Mouse (Mus musculus) erythroid progenitor cell, adult 5-6 weeks (primary cell): ENCODE results near the gene Plekhg5. TPM values are rescaled to one million over a fixed set of nuclear protein-coding genes. Genes with fewer than 3 reads are reported as not detected.
A peak's percentile ranks its signal among the peaks of the same experiment; 100 is the strongest.

Experiments
- ATAC-seq: replicated peaks from 2 replicates; pipeline ENCODE4 v1.8.0; 2016; ENCODE audit warnings: moderate number of reproducible peaks, mild to moderate bottlenecking, moderate TSS enrichment, inconsistent platforms; ENCODE audit not compliant: poor library complexity, low FRiP score, severe bottlenecking
- total RNA-seq, 2 experiments: library from RNA; stranded (forward) in 1 of 2; stranded (reverse) in 1 of 2; fragments of 150-400 nt in 1 of 2; fragments of 186-747, 209-891 nt in 1 of 2; gene quantifications; 2 replicates each; pipeline versions ENCODE4 v1.2.3 to v1.2.4; 2015 to 2017; ENCODE audit warnings: low replicate concordance in 2 of 2

Plekhg5 gene
- total RNA-seq, 2 experiments from 2014 or later: 1.7 to 3.5 TPM

DNA sequence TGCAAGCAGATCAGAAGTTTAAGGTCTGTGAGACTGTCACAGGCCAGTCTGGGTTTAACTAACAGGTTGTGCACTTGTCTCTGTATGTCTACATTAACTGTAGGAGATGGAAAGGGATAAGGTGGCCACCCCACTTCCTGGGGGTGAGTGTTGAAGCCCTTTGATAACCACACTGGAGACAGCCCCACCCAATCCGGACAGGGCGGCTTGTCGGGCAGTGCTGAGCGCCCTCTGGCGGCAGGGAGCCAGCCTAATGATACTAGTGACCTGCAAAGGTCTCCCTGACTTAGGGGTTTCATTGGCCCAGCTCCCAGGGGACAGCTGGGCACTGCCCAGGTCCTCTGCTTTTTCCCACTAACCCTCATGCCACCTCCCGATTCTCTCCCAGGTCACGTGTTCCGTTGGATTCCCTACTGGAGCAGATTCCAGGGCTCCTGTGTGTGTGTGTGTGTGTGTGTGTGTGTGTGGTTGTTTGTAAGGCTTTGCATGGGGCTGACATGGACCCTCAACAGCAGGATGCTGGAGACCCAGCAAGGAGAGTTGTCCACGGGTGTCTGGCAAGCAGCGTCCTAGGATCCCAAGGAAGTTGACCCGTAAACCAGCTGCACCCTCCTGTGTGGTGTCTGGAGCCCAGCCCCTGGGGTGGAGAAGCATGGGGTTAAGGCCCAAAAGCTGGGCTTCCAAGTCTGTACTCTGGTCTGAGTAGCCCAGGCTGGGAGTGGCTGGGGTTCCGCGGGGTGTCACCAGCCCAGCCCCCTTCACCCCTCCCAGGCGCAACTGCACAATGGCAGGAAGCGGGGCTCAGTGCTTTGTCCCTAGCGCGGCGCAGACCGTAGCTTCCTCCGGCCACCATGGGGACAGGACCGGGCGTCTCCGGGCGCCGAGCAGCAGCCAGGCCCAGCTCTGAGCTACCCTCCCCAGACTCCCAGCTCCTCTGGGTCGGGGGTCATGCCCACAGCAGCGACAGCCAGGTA lies 23.9 kb downstream of the Plekhg5 start:
- peak; percentile 73 for ATAC-seq

GRCm38 (mm10) chr4:152096927-152097326 lies 24.6 kb downstream of the Plekhg5 start:
- ATAC-seq: no peak

DNA sequence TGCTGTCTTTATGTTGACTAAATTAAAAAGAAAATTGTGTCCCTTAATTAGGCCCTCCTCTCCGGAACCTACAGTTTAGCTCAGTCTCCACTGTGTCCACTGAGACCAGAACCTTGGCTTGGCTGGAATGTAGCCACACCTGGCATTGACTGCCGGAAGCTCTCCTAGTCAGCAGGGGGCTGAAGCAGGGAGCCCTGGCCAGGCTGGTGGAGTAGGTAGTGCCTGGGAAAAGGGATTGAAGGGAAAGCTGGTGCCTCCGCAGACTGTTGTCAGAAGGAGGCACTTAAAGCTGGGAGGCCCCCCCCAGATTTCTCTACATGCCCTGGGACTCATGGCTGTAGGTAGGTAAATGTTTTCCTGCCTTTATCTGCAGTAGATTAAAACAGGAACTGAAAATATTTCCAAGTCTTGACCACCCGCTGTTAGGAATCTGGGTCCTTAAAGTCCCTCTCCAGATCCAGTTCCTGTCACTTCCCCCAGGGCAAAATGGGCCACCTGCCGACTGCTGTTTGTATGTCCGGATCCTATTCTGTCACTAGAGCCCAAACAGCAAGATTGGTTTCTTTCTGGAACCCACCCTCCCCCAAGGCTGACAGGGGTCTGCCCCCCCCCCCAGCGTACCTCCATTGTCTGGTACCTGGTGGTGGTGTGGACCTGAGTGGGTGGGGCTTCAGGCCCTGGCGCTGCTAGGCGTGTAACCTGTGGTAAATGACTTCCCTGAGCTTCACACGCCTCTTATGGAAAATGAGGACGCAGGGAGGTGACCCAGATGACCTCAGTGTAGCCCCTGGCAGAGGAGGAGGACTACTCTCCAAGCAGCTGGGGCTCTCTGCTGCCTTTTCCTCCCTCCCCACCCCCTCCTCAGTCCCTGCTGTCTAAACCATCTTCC lies 25.9 kb downstream of the Plekhg5 start:
- no peak for ATAC-seq

GRCm38 (mm10) chr4:152100541-152100940 lies 28.2 kb downstream of the Plekhg5 start:
- no peak for ATAC-seq

GRCm38 (mm10) chr4:152101081-152101653 lies 28.9 kb downstream of the Plekhg5 start:
- ATAC-seq: no peak

- ATAC-seq: no peak
Observed at GRCm38 (mm10) chr4:152101921-152102320, 29.6 kb downstream of the Plekhg5 start.

- ATAC-seq: peak; percentile 77
Observed at GRCm38 (mm10) chr4:152103025-152103424, 30.7 kb downstream of the Plekhg5 start.

- no peak for ATAC-seq
Observed at GRCm38 (mm10) chr4:152106746-152107145, 34.4 kb downstream of the Plekhg5 start.

DNA sequence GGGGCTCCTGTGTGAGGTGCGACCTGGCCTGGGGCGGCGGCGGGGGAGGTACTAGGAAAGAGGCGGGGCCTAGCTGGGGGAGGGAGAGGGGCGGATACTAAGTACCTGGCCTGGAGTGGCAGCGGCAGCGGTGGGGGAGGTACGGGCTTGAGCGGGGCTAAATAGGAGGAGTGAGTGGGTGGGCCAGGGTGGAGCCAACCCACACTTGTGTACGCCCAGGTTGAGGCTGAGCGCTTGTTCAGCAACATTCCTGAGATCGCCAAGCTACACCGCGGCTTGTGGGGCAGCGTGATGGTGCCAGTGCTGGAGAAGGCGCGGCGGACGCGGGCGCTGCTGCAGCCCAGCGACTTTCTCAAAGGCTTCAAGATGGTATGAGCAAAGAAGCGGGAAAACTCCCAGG lies 35.2 kb downstream of the Plekhg5 start:
- no peak for ATAC-seq

- ATAC-seq: peak; percentile 31
Observed at GRCm38 (mm10) chr4:152107971-152108509, 35.7 kb downstream of the Plekhg5 start.

DNA sequence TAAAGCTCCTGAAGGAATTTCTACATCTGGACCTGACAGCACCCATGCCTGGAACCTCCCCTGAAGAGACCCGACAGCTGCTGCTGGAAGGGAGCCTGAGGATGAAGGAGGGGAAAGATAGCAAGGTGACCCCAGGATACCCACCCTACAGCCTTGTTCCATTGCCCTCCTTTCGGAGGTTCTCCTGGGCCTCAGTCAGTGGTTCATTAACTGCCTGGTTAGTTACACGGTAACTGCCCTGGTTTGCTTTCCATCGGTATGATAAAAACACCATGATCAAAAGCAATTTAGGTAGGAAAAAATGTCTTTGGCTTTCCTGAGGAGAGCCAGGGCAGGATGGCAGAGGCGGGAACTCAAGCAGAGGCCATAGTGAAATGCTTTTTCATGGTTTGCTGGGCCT lies 36.4 kb downstream of the Plekhg5 start:
- no peak for ATAC-seq

- no peak for ATAC-seq
Observed at GRCm38 (mm10) chr4:152109509-152109908, 37.2 kb downstream of the Plekhg5 start.

- ATAC-seq: peak; percentile 86
Observed at GRCm38 (mm10) chr4:152110689-152111088, 38.4 kb downstream of the Plekhg5 start.

DNA sequence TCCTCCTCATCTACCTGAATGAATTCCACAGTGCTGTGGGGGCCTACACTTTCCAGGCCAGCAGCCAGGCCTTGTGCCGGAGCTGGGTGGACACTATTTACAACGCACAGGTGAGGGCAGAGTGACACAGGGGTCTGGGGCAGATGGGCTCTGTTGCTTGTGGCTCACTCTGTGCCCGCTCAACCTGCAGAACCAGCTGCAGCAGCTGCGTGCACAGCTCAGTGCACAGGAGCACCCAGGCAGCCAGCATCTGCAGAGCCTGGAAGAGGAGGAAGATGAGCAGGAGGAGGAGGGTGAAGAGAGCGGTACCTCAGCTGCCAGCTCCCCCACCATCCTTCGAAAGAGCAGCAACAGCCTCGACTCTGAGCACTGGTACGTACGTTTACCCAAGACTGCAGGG lies 40.0 kb downstream of the Plekhg5 start:
- no peak for ATAC-seq

DNA sequence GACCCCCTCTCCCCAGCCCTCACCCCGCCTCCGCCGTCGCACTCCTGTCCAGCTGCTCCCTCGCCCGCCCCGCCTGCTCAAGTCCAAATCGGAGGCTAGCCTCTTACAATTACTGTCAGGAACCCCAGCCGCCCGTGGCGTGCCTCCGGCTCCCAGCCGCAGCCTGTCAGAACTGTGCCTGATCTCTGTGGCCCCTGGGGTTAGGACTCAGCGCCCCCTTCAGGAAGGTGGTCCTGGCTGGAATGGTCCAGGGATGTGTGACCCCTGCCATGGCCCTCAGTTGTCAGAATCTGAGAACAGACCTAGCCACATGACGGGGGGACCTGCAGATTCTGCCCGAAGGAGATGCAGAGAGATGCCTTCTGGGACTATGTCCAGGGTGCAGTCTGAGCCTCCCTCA lies 41.8 kb downstream of the Plekhg5 start:
- no peak for ATAC-seq

- no peak for ATAC-seq
Observed at GRCm38 (mm10) chr4:152115921-152116612, 43.8 kb downstream of the Plekhg5 start, which contains the start of gene Tnfrsf25. Tnfrsf25 (plus strand) TSS chr4:152115934.

GRCm38 (mm10) chr4:152117538-152117937 lies 45.2 kb downstream of the Plekhg5 start:
- ATAC-seq: no peak

DNA sequence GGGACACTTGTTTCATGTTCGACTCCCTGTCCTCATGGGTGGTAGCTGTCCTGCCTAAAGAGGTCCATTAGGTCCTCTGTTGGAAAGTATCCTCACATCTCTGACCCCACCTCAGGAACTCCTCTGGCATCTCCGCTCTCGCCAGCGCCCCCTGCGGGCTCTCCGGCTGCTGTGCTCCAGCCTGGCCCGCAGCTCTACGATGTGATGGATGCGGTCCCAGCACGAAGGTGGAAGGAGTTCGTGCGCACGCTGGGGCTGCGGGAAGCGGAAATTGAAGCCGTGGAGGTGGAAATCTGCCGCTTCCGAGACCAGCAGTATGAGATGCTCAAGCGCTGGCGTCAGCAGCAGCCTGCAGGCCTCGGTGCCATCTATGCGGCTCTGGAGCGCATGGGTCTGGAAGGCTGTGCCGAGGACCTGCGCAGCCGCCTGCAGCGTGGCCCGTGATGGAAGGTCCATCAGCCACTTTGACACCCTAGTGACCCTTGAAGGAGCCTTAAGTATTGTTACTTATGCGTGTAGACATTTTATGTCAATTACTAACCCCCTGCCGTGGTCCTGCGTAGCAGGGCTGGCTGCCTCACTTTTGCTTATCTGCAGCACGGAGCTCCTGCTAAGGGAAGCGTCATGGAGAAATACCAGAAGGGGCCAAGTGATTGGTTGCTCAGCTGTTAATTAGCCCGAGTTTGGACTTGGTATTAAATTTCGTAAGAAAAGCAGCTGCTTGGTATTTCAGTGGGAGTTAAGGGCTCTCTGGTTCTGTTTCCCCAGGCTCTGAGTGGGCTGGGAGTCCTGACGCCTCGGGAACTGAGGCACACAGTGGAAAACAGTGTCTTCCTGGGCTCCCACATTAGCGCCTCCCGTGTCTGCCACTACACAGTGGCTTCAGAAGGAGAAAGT lies 47.3 kb downstream of the Plekhg5 start:
- no peak for ATAC-seq
